Mouse (Mus musculus): ENCODE results near the gene Nfyb. TPM values are rescaled to one million over a fixed set of nuclear protein-coding genes. Genes with fewer than 3 reads are reported as not detected.

Nfyb gene
- total RNA-seq, 2 experiments from 2014 or later = 26.4 to 28.8 TPM

GRCm38 (mm10) chr10:82745301-82745700, 18.6 kb downstream of the Nfyb start:
- DNase-seq = no peak

GRCm38 (mm10) chr10:82744296-82744695, 19.6 kb downstream of the Nfyb start:
- DNase-seq = no peak

GRCm38 (mm10) chr10:82742578-82742977, 21.4 kb downstream of the Nfyb start:
- no peak for DNase-seq

DNA sequence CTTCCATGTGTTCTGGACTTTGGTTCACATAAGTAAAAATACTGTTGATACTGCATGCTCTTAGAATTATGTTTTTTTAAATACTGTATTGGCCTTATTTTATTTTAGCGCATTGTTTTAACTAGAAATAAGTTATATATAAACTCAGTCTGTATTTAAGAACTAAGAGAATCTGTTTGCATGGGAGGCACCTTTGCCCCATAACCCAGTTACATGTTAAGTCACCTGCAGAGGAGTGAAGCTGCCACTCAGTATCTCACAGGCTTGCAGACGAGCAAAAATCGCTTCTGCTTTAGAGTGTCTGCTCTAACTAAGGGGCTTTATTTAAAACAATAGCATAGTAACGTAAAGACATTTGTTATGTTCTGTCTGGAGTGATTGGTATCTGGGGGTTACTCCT, 22.1 kb downstream of the Nfyb start:
- no peak for DNase-seq

DNA sequence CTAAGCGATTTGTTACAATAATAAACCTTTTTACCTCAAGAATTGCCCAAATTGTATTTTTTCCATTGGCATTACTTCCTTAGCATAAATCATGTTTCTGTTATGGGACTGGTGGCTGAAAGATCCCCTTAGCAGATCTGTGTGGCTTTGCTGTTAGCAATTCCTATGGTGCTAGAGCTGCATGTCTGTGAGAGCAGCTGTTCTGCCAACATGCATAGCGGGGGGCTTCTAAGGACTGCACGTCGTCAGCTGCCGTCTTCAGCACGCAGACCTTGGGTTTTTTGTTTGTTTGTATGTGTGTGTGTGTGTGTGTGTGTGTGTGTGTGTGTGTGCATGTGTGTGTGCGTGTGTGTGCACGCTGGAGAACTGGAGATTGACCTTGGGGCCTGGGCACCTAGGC, 22.6 kb downstream of the Nfyb start:
- no peak for DNase-seq

- peak; percentile 29 for DNase-seq
These were observed 64.5 kb downstream of the Nfyb start for GRCm38 (mm10) chr10:82699296-82699941.

DNA sequence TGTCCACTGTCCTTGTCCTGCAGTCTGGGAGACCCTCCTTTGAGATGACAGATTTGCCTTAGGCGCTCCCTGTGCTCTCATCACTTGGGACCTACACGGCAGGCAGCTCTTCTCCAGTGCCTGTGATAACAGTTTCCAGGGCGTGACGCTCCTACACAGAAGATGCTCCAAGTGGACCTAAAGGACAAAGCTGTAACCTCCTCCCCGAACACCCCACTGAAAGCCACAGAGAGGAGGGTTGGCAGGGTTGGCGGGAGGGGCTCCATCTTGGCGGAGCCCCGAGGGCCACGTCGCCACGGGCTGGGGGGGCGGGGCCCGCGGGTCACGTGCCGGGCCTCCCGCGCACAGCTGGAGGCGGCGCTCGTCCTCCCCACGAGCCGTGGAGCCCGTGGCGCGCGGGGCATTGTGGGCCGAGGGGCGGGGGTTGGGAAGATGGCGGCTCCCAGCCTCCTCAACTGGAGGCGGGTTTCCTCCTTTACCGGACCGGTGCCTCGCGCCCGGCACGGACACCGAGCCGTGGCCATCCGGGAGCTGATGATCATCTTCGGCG, 65.2 kb downstream of the Nfyb start:
- peak; percentile 96 for DNase-seq

Other genes starting within 250 kb of the Nfyb start
- gene 1190007I07Rik, start 140.9 kb downstream of the Nfyb start, total RNA-seq (2021) = 10 to 100 TPM; 38.1 to 43.4 TPM
- 10 to 100 TPM; 35.1 to 37.1 TPM for gene Tdg, start 134.3 kb downstream of the Nfyb start, total RNA-seq (2021)
- 1 to 10 TPM; 3.5 to 5.0 TPM for gene Glt8d2, start 73.5 kb downstream of the Nfyb start, total RNA-seq (2021)
- gene Hcfc2, start 68.0 kb downstream of the Nfyb start, total RNA-seq (2021) = 10 to 100 TPM; 26.7 to 31.3 TPM
- 10 to 100 TPM; 88.4 to 96.8 TPM for gene Txnrd1, start 69.8 kb upstream of the Nfyb start, total RNA-seq (2021)
- 1 to 10 TPM; 1.7 to 4.2 TPM for gene Eid3, start 102.5 kb upstream of the Nfyb start, total RNA-seq (2021)
- gene Chst11, start 221.4 kb upstream of the Nfyb start, total RNA-seq (2021) = 10 to 100 TPM; 23.2 to 23.3 TPM